Mouse (Mus musculus) gastrocnemius, adult 8-10 months (tissue): ENCODE measurements around the gene Zfp738. TPM values are rescaled to one million over a fixed set of nuclear protein-coding genes. Genes with fewer than 3 reads are reported as not detected.
"Not testable (repeated sequence)": the region's sequence is repeated elsewhere in the genome, so short reads cannot be mapped to it uniquely, and the experiment has no call there.

Experiments
- DNase-seq, 2 experiments: peaks; one replicate each; pipeline ENCODE4 v3.0.0; 2022; ENCODE audit warnings: low spot score in 2 of 2
- total RNA-seq, 4 experiments: library from RNA; stranded (reverse); gene quantifications; 2 replicates each; pipeline ENCODE4 v1.2.4; 2022

Gene Zfp738
- total RNA-seq: 1 to 10 TPM; 3.1 to 4.8 (median 3.6) TPM

- no peak for DNase-seq
Observed at GRCm38 (mm10) chr13:67686971-67687370, at the start of gene Zfp738. Zfp738 (minus strand) TSS chr13:67687071.

- DNase-seq: not testable (repeated sequence)
Observed at GRCm38 (mm10) chr13:67734391-67734790, 47.5 kb upstream of the Zfp738 start.

- DNase-seq: not testable (repeated sequence)
Observed at GRCm38 (mm10) chr13:67729441-67729840, 42.6 kb upstream of the Zfp738 start.

- peak; percentile 8 to 15 for DNase-seq
Observed at GRCm38 (mm10) chr13:67728641-67729318, 41.9 kb upstream of the Zfp738 start, which contains the start of gene Zfp65. Zfp65 (minus strand) TSS chr13:67729173.

GRCm38 (mm10) chr13:67728106-67728505, 41.2 kb upstream of the Zfp738 start:
- DNase-seq: no peak

- not testable (repeated sequence) for DNase-seq
Observed at GRCm38 (mm10) chr13:67725331-67725730, 38.5 kb upstream of the Zfp738 start.

GRCm38 (mm10) chr13:67723848-67724479, 37.1 kb upstream of the Zfp738 start:
- DNase-seq: peak; percentile 70 to 76

GRCm38 (mm10) chr13:67683841-67684240, 3.0 kb downstream of the Zfp738 start:
- not testable (repeated sequence) for DNase-seq

GRCm38 (mm10) chr13:67682959-67683735, 3.7 kb downstream of the Zfp738 start:
- peak; percentile 60 to 68 for DNase-seq

GRCm38 (mm10) chr13:67674902-67675301, 12.0 kb downstream of the Zfp738 start:
- DNase-seq: no peak

GRCm38 (mm10) chr13:67652496-67652895, 34.4 kb downstream of the Zfp738 start:
- DNase-seq: no peak

GRCm38 (mm10) chr13:67637294-67638007, 49.4 kb downstream of the Zfp738 start, which contains the start of the genes Gm49345 and Zfp729a:
Gm49345 (minus strand) TSS chr13:67637769.
Zfp729a (minus strand) TSS chr13:67637791.
- peak; percentile 70 to 72 for DNase-seq

- DNase-seq: no peak
Observed at GRCm38 (mm10) chr13:67610108-67610507, 76.8 kb downstream of the Zfp738 start.

GRCm38 (mm10) chr13:67609066-67609876, 77.6 kb downstream of the Zfp738 start, which contains the start of gene Zfp729b:
Zfp729b (minus strand) TSS chr13:67609707.
- peak; percentile 72 to 77 for DNase-seq

Other genes starting within 250 kb of the Zfp738 start
- 1 to 10 TPM; 7.1 to 8.5 (median 8.2) TPM for gene Zfp874a, start 235.4 kb downstream of the Zfp738 start, total RNA-seq
- 10 to 100 TPM; 11.1 to 16.0 (median 13.9) TPM for gene Zfp874b, start 202.8 kb downstream of the Zfp738 start, total RNA-seq
- gene Zfp58, start 186.5 kb downstream of the Zfp738 start, total RNA-seq: 1 to 10 TPM; 2.9 to 3.5 (median 3.1) TPM
- under 1 TPM in 3 of 4 experiments, not detected in 1; 0.39 to 0.94 (median 0.58) TPM for gene Gm26965, start 160.9 kb downstream of the Zfp738 start, total RNA-seq
- 1 to 10 TPM; 3.2 to 4.6 (median 4.3) TPM for gene Zfp87, start 160.9 kb downstream of the Zfp738 start, total RNA-seq
- gene Zfp748, start 133.2 kb downstream of the Zfp738 start, total RNA-seq: 1 to 10 TPM; 2.1 to 2.7 (median 2.3) TPM
- 1 to 10 TPM; 2.4 to 3.6 (median 3.3) TPM for gene Zfp729b, start 77.4 kb downstream of the Zfp738 start, total RNA-seq
- gene Gm49345, start 49.3 kb downstream of the Zfp738 start, total RNA-seq: 1 to 10 TPM in 1 of 4 experiments, under 1 TPM in 3; 0.64 to 1.5 (median 0.87) TPM
- gene Zfp729a, start 49.3 kb downstream of the Zfp738 start, total RNA-seq: 1 to 10 TPM; 2.1 to 3.6 (median 2.7) TPM
- gene Zfp65, start 42.1 kb upstream of the Zfp738 start, total RNA-seq: 1 to 10 TPM; 5.6 to 6.2 (median 5.6) TPM
- 1 to 10 TPM; 2.3 to 3.3 (median 2.9) TPM for gene Zfp85, start 68.2 kb upstream of the Zfp738 start, total RNA-seq
- 1 to 10 TPM; 3.7 to 5.5 (median 4.4) TPM for gene Zfp493, start 92.6 kb upstream of the Zfp738 start, total RNA-seq
- 1 to 10 TPM; 1.3 to 2.0 (median 1.6) TPM for gene Zfp273, start 126.7 kb upstream of the Zfp738 start, total RNA-seq
- gene Gm10037, start 144.0 kb upstream of the Zfp738 start, total RNA-seq: 1 to 10 TPM in 3 of 4 experiments, under 1 TPM in 1; 0.59 to 2.0 (median 1.4) TPM
- gene BC048507, start 176.3 kb upstream of the Zfp738 start, total RNA-seq: not detected